Mouse (Mus musculus): ENCODE data around the gene Tti1. TPM values are rescaled to one million over a fixed set of nuclear protein-coding genes. Genes with fewer than 3 reads are reported as not detected.

Tti1 gene
- total and polyA plus RNA-seq, 3 experiments: 19.3 to 26.5 TPM; not detected in 1

GRCm38 (mm10) chr2:157936676-157937075 lies 91.6 kb downstream of the Tti1 start:
- DNase-seq (ENCODE audit: low read depth, low spot score): no peak
- H3K27me3 ChIP-seq (ENCODE audit: control insufficient read depth in 1 of 2, insufficient read depth in 2 of 2, low read length in 2 of 2): no peaks in the 10 kb centered on the region

GRCm38 (mm10) chr2:157935444-157936171 lies 92.6 kb downstream of the Tti1 start:
- Histone ChIP-seq H3K27me3 (ENCODE audit: control insufficient read depth in 1 of 2, insufficient read depth in 2 of 2, low read length in 2 of 2) (no peaks in the 10 kb centered on the region), H3K4me1 (ENCODE audit: control insufficient read depth in 1 of 2, insufficient read depth in 2 of 2, low read length in 2 of 2) (peaks cover 0 to 7% of the 10 kb centered on the region in 2 experiments; a peak in 2 of 4 replicates), H3K36me3 (ENCODE audit: control insufficient read depth in 1 of 2, insufficient read depth in 2 of 2, low read length in 2 of 2) (no peaks in the 10 kb centered on the region), H3K79me2 (ENCODE audit: control insufficient read depth, insufficient read depth, low read length, poor library complexity) (no peaks in the 10 kb centered on the region), H3K9me3 (replicated peaks; ENCODE audit: insufficient read depth, low read length) (no peaks in the 10 kb centered on the region), H3K4me3 (ENCODE audit: control insufficient read depth in 1 of 2, insufficient read depth in 1 of 2, low read depth in 2 of 2, low read length in 2 of 2) (no peak overlapping the region), H3K9ac (ENCODE audit: control insufficient read depth, low read depth, low read length, poor library complexity, severe bottlenecking) (no peak overlapping the region), H3K27ac (ENCODE audit: control insufficient read depth, low read depth, low read length) (no peak overlapping the region)
- TF ChIP-seq EP300 (IDR thresholded peaks at IDR 0.05; ENCODE audit: low read depth in 1 of 2, low read length in 2 of 2): peak in 1 of 2 experiments; percentile 60; a peak in 1 of 4 replicates
- TF ChIP-seq TCF12 (IDR thresholded peaks at IDR 0.05; ENCODE audit: low read depth, low read length): peak; percentile 67
- no peak for TF ChIP-seq POLR2AphosphoS2 (IDR thresholded peaks at IDR 0.05; ENCODE audit: low read length)
- peak; percentile 72 for TF ChIP-seq GATA1 (IDR thresholded peaks at IDR 0.05; ENCODE audit: low read depth, low read length)
- TF ChIP-seq RAD21 (IDR thresholded peaks at IDR 0.05; ENCODE audit: low read depth, low read length): no peak
- TF ChIP-seq SIN3A (IDR thresholded peaks at IDR 0.05; ENCODE audit: low read length): no peak
- no peak for TF ChIP-seq ZKSCAN1 (IDR thresholded peaks at IDR 0.05; ENCODE audit: low read depth, low read length)
- TF ChIP-seq ETS1 (IDR thresholded peaks at IDR 0.05; ENCODE audit: low read depth, low read length): 0 out of 2 replicates have a peak, but pooled peaks have one; percentile 36
- DNase-seq (ENCODE audit: low read depth, low spot score): peak; percentile 29

More at GRCm38 (mm10) chr2:157936676-157937075, 91.6 kb downstream of the Tti1 start:
- no peaks in the 10 kb centered on the region for H3K79me2 ChIP-seq (ENCODE audit: control insufficient read depth, insufficient read depth, low read length, poor library complexity)
- H3K27ac ChIP-seq (ENCODE audit: control insufficient read depth, low read depth, low read length): no peak overlapping the region
- H3K4me1 ChIP-seq (ENCODE audit: control insufficient read depth in 1 of 2, insufficient read depth in 2 of 2, low read length in 2 of 2): peaks cover 0 to 7% of the 10 kb centered on the region in 2 experiments; a peak in 2 of 4 replicates
- H3K9ac ChIP-seq (ENCODE audit: control insufficient read depth, low read depth, low read length, poor library complexity, severe bottlenecking): no peak overlapping the region
- no peaks in the 10 kb centered on the region for H3K9me3 ChIP-seq (replicated peaks; ENCODE audit: insufficient read depth, low read length)
- no peak overlapping the region for H3K4me3 ChIP-seq (ENCODE audit: control insufficient read depth in 1 of 2, insufficient read depth in 1 of 2, low read depth in 2 of 2, low read length in 2 of 2)
- TF ChIP-seq MEF2A (IDR thresholded peaks at IDR 0.05; ENCODE audit: extremely low read depth, insufficient replicate concordance, low read depth, low read length, poor library complexity, severe bottlenecking): no peak
- peak; percentile 24 to 34 (median 24); a peak in 3 of 6 replicates for TF ChIP-seq CTCF (IDR thresholded peaks at IDR 0.05 in 2 of 3, conservative IDR thresholded peaks at IDR 0.05 in 1 of 3; ENCODE audit: control insufficient read depth in 1 of 3, insufficient read depth in 1 of 3, low read depth in 2 of 3, low read length in 3 of 3, poor library complexity in 1 of 3, severe bottlenecking in 1 of 3)
- no peaks in the 10 kb centered on the region for H3K36me3 ChIP-seq (ENCODE audit: control insufficient read depth in 1 of 2, insufficient read depth in 2 of 2, low read length in 2 of 2)

- TF ChIP-seq POLR2A (IDR thresholded peaks at IDR 0.05; ENCODE audit: control insufficient read depth in 1 of 2, insufficient read depth in 1 of 2, low read depth in 1 of 2, low read length in 2 of 2, poor library complexity in 1 of 2) (no peak), SMC3 (IDR thresholded peaks at IDR 0.05; ENCODE audit: low read depth, low read length) (peak; percentile 41; the same call in 1 of the 2 replicates), CHD1 (IDR thresholded peaks at IDR 0.05; ENCODE audit: low read depth, low read length) (no peak), ZNF384 (IDR thresholded peaks at IDR 0.05; ENCODE audit: low read depth, low read length) (no peak), MYC (IDR thresholded peaks at IDR 0.05; ENCODE audit: low read depth, low read length) (no peak), ZKSCAN1 (IDR thresholded peaks at IDR 0.05; ENCODE audit: low read depth, low read length) (no peak), ELF1 (IDR thresholded peaks at IDR 0.05; ENCODE audit: low read depth, low read length) (no peak), CTCF (IDR thresholded peaks at IDR 0.05 in 2 of 3, conservative IDR thresholded peaks at IDR 0.05 in 1 of 3; ENCODE audit: control insufficient read depth in 1 of 3, insufficient read depth in 1 of 3, low read depth in 2 of 3, low read length in 3 of 3, poor library complexity in 1 of 3, severe bottlenecking in 1 of 3) (peak in 2 of 3 experiments; percentile 6 to 16; a peak in 1 of 6 replicates)
- Histone ChIP-seq H3K9me3 (replicated peaks; ENCODE audit: insufficient read depth, low read length) (no peaks in the 10 kb centered on the region), H3K9ac (ENCODE audit: control insufficient read depth, low read depth, low read length, poor library complexity, severe bottlenecking) (no peak overlapping the region), H3K4me1 (ENCODE audit: control insufficient read depth in 1 of 2, insufficient read depth in 2 of 2, low read length in 2 of 2) (peaks cover 0 to 7% of the 10 kb centered on the region in 2 experiments; a peak in 2 of 4 replicates), H3K4me3 (ENCODE audit: control insufficient read depth in 1 of 2, insufficient read depth in 1 of 2, low read depth in 2 of 2, low read length in 2 of 2) (no peak overlapping the region), H3K79me2 (ENCODE audit: control insufficient read depth, insufficient read depth, low read length, poor library complexity) (no peaks in the 10 kb centered on the region), H3K36me3 (ENCODE audit: control insufficient read depth in 1 of 2, insufficient read depth in 2 of 2, low read length in 2 of 2) (no peaks in the 10 kb centered on the region), H3K27ac (ENCODE audit: control insufficient read depth, low read depth, low read length) (no peak overlapping the region), H3K27me3 (ENCODE audit: control insufficient read depth in 1 of 2, insufficient read depth in 2 of 2, low read length in 2 of 2) (peaks cover 0 to 4% of the 10 kb centered on the region in 2 experiments; a peak in 1 of 4 replicates)
- DNase-seq (ENCODE audit: low read depth, low spot score): peak; percentile 5
These were observed 95.6 kb downstream of the Tti1 start for GRCm38 (mm10) chr2:157932655-157933054.

Data from MEL (cell line).